Mouse (Mus musculus): ENCODE data around the gene Ppp1r21. TPM values are rescaled to one million over a fixed set of nuclear protein-coding genes. Genes with fewer than 3 reads are reported as not detected.

Ppp1r21 gene
- polyA plus RNA-seq, 1 experiment from 2014 or later, result 33.1 TPM

GRCm38 (mm10) chr17:88598570-88599368, 68.9 kb downstream of the Ppp1r21 start:
- WGBS, result 15% methylated on average over 14 of the region's 14 CpGs
- H3K27ac ChIP-seq (ENCODE audit: low read length), result peak overlapping the region; percentile 36; the same call in 1 of the 2 replicates
- H3K36me3 ChIP-seq (ENCODE audit: insufficient read depth, low read length), result 0 out of 2 replicates have a peak, but pooled peaks cover 1% of the 10 kb centered on the region
- H3K4me2 ChIP-seq (replicated peaks; ENCODE audit: low read depth, low read length), result peak overlapping the region; percentile 83
- H3K9me3 ChIP-seq (ENCODE audit: low read length), result no peaks in the 10 kb centered on the region
- no peak for ATAC-seq (ENCODE audit: low FRiP score, low TSS enrichment)
- H3K9ac ChIP-seq (replicated peaks; ENCODE audit: low read length), result peak overlapping the region; percentile 36
- peak overlapping the region; percentile 72 for H3K4me3 ChIP-seq (ENCODE audit: low read length)
- no peaks in the 10 kb centered on the region for H3K27me3 ChIP-seq (ENCODE audit: insufficient read depth, low read length)
- H3K4me1 ChIP-seq (ENCODE audit: insufficient read depth, low read length), result peaks cover 24% of the 10 kb centered on the region

GRCm38 (mm10) chr17:88600492-88601026, 70.6 kb downstream of the Ppp1r21 start:
- H3K4me3 ChIP-seq (ENCODE audit: low read length), result no peak overlapping the region
- H3K9ac ChIP-seq (replicated peaks; ENCODE audit: low read length), result no peak overlapping the region
- no peak overlapping the region for H3K4me2 ChIP-seq (replicated peaks; ENCODE audit: low read depth, low read length)
- no peaks in the 10 kb centered on the region for H3K9me3 ChIP-seq (ENCODE audit: low read length)
- ATAC-seq (ENCODE audit: low FRiP score, low TSS enrichment), result no peak
- no peak overlapping the region for H3K27ac ChIP-seq (ENCODE audit: low read length)
- peaks cover 24% of the 10 kb centered on the region for H3K4me1 ChIP-seq (ENCODE audit: insufficient read depth, low read length)
- no peaks in the 10 kb centered on the region for H3K27me3 ChIP-seq (ENCODE audit: insufficient read depth, low read length)
- H3K36me3 ChIP-seq (ENCODE audit: insufficient read depth, low read length), result 0 out of 2 replicates have a peak, but pooled peaks cover 4% of the 10 kb centered on the region
- 69% methylated on average over 8 of the region's 8 CpGs for WGBS

GRCm38 (mm10) chr17:88603943-88604342, 74.0 kb downstream of the Ppp1r21 start:
- Histone ChIP-seq H3K27ac (ENCODE audit: low read length) (no peak overlapping the region), H3K4me2 (replicated peaks; ENCODE audit: low read depth, low read length) (no peak overlapping the region), H3K4me1 (ENCODE audit: insufficient read depth, low read length) (peaks cover 10% of the 10 kb centered on the region), H3K9me3 (ENCODE audit: low read length) (no peaks in the 10 kb centered on the region), H3K36me3 (ENCODE audit: insufficient read depth, low read length) (0 out of 2 replicates have a peak, but pooled peaks cover 4% of the 10 kb centered on the region), H3K4me3 (ENCODE audit: low read length) (no peak overlapping the region), H3K9ac (replicated peaks; ENCODE audit: low read length) (no peak overlapping the region), H3K27me3 (ENCODE audit: insufficient read depth, low read length) (no peaks in the 10 kb centered on the region)
- ATAC-seq (ENCODE audit: low FRiP score, low TSS enrichment), result no peak
- WGBS, result 88% methylated on average over 11 of the region's 11 CpGs

- 60% methylated on average over 2 of the region's 2 CpGs for WGBS
- Histone ChIP-seq H3K9me3 (ENCODE audit: low read length) (no peaks in the 10 kb centered on the region), H3K4me1 (ENCODE audit: insufficient read depth, low read length) (no peaks in the 10 kb centered on the region), H3K36me3 (ENCODE audit: insufficient read depth, low read length) (0 out of 2 replicates have a peak, but pooled peaks cover 4% of the 10 kb centered on the region), H3K27me3 (ENCODE audit: insufficient read depth, low read length) (no peaks in the 10 kb centered on the region), H3K9ac (replicated peaks; ENCODE audit: low read length) (no peak overlapping the region), H3K27ac (ENCODE audit: low read length) (no peak overlapping the region), H3K4me3 (ENCODE audit: low read length) (no peak overlapping the region), H3K4me2 (replicated peaks; ENCODE audit: low read depth, low read length) (no peak overlapping the region)
- no peak for ATAC-seq (ENCODE audit: low FRiP score, low TSS enrichment)
These were observed 76.1 kb downstream of the Ppp1r21 start for GRCm38 (mm10) chr17:88606056-88606455.

- WGBS, result 75% methylated on average over 15 of the region's 15 CpGs
- ATAC-seq (ENCODE audit: low FRiP score, low TSS enrichment), result no peak
- Histone ChIP-seq H3K27me3 (ENCODE audit: insufficient read depth, low read length) (no peaks in the 10 kb centered on the region), H3K4me3 (ENCODE audit: low read length) (no peak overlapping the region), H3K36me3 (ENCODE audit: insufficient read depth, low read length) (no peaks in the 10 kb centered on the region), H3K9ac (replicated peaks; ENCODE audit: low read length) (no peak overlapping the region), H3K27ac (ENCODE audit: low read length) (no peak overlapping the region), H3K4me2 (replicated peaks; ENCODE audit: low read depth, low read length) (no peak overlapping the region), H3K9me3 (ENCODE audit: low read length) (no peaks in the 10 kb centered on the region), H3K4me1 (ENCODE audit: insufficient read depth, low read length) (no peaks in the 10 kb centered on the region)
These were observed 79.4 kb downstream of the Ppp1r21 start for GRCm38 (mm10) chr17:88609361-88609760.

GRCm38 (mm10) chr17:88611057-88611456, 81.1 kb downstream of the Ppp1r21 start:
- H3K36me3 ChIP-seq (ENCODE audit: insufficient read depth, low read length), result no peaks in the 10 kb centered on the region
- no peak overlapping the region for H3K4me2 ChIP-seq (replicated peaks; ENCODE audit: low read depth, low read length)
- H3K9me3 ChIP-seq (ENCODE audit: low read length), result no peaks in the 10 kb centered on the region
- no peak overlapping the region for H3K27ac ChIP-seq (ENCODE audit: low read length)
- 41% methylated on average over 2 of the region's 2 CpGs for WGBS
- H3K27me3 ChIP-seq (ENCODE audit: insufficient read depth, low read length), result no peaks in the 10 kb centered on the region
- no peak overlapping the region for H3K9ac ChIP-seq (replicated peaks; ENCODE audit: low read length)
- ATAC-seq (ENCODE audit: low FRiP score, low TSS enrichment), result no peak
- no peaks in the 10 kb centered on the region for H3K4me1 ChIP-seq (ENCODE audit: insufficient read depth, low read length)
- H3K4me3 ChIP-seq (ENCODE audit: low read length), result no peak overlapping the region

- 77% methylated on average over 6 of the region's 6 CpGs for WGBS
- ATAC-seq (ENCODE audit: low FRiP score, low TSS enrichment), result 0 out of 2 replicates have a peak, but pooled peaks have one; percentile 15
These were observed 83.3 kb downstream of the Ppp1r21 start for GRCm38 (mm10) chr17:88613172-88613571.

GRCm38 (mm10) chr17:88613721-88614120, 83.8 kb downstream of the Ppp1r21 start:
- WGBS, result 82% methylated on average over 3 of the region's 3 CpGs
- H3K9ac ChIP-seq (replicated peaks; ENCODE audit: low read length), result no peak overlapping the region
- no peaks in the 10 kb centered on the region for H3K4me1 ChIP-seq (ENCODE audit: insufficient read depth, low read length)
- H3K27ac ChIP-seq (ENCODE audit: low read length), result no peak overlapping the region
- no peak for ATAC-seq (ENCODE audit: low FRiP score, low TSS enrichment)
- no peaks in the 10 kb centered on the region for H3K9me3 ChIP-seq (ENCODE audit: low read length)
- H3K4me2 ChIP-seq (replicated peaks; ENCODE audit: low read depth, low read length), result no peak overlapping the region
- H3K27me3 ChIP-seq (ENCODE audit: insufficient read depth, low read length), result no peaks in the 10 kb centered on the region
- no peaks in the 10 kb centered on the region for H3K36me3 ChIP-seq (ENCODE audit: insufficient read depth, low read length)
- H3K4me3 ChIP-seq (ENCODE audit: low read length), result no peak overlapping the region

More at GRCm38 (mm10) chr17:88613172-88613571, 83.3 kb downstream of the Ppp1r21 start:
- no peak overlapping the region for H3K4me3 ChIP-seq (ENCODE audit: low read length)
- H3K36me3 ChIP-seq (ENCODE audit: insufficient read depth, low read length), result no peaks in the 10 kb centered on the region
- no peak overlapping the region for H3K4me2 ChIP-seq (replicated peaks; ENCODE audit: low read depth, low read length)
- H3K4me1 ChIP-seq (ENCODE audit: insufficient read depth, low read length), result no peaks in the 10 kb centered on the region
- no peaks in the 10 kb centered on the region for H3K9me3 ChIP-seq (ENCODE audit: low read length)
- no peak overlapping the region for H3K27ac ChIP-seq (ENCODE audit: low read length)
- no peak overlapping the region for H3K9ac ChIP-seq (replicated peaks; ENCODE audit: low read length)
- no peaks in the 10 kb centered on the region for H3K27me3 ChIP-seq (ENCODE audit: insufficient read depth, low read length)

GRCm38 (mm10) chr17:88614234-88614633, 84.3 kb downstream of the Ppp1r21 start:
- Histone ChIP-seq H3K4me3 (ENCODE audit: low read length) (no peak overlapping the region), H3K27ac (ENCODE audit: low read length) (no peak overlapping the region), H3K9me3 (ENCODE audit: low read length) (no peaks in the 10 kb centered on the region), H3K36me3 (ENCODE audit: insufficient read depth, low read length) (no peaks in the 10 kb centered on the region), H3K9ac (replicated peaks; ENCODE audit: low read length) (no peak overlapping the region), H3K27me3 (ENCODE audit: insufficient read depth, low read length) (no peaks in the 10 kb centered on the region), H3K4me1 (ENCODE audit: insufficient read depth, low read length) (no peaks in the 10 kb centered on the region), H3K4me2 (replicated peaks; ENCODE audit: low read depth, low read length) (no peak overlapping the region)
- 68% methylated on average over 3 of the region's 3 CpGs for WGBS
- no peak for ATAC-seq (ENCODE audit: low FRiP score, low TSS enrichment)

- ATAC-seq (ENCODE audit: low FRiP score, low TSS enrichment), result no peak
- Histone ChIP-seq H3K27me3 (ENCODE audit: insufficient read depth, low read length) (no peaks in the 10 kb centered on the region), H3K4me3 (ENCODE audit: low read length) (no peak overlapping the region), H3K4me2 (replicated peaks; ENCODE audit: low read depth, low read length) (no peak overlapping the region), H3K36me3 (ENCODE audit: insufficient read depth, low read length) (no peaks in the 10 kb centered on the region), H3K4me1 (ENCODE audit: insufficient read depth, low read length) (no peaks in the 10 kb centered on the region), H3K9ac (replicated peaks; ENCODE audit: low read length) (no peak overlapping the region), H3K9me3 (ENCODE audit: low read length) (no peaks in the 10 kb centered on the region), H3K27ac (ENCODE audit: low read length) (no peak overlapping the region)
- WGBS, result 93% methylated on average over 1 of the region's 1 CpGs
These were observed 84.8 kb downstream of the Ppp1r21 start for GRCm38 (mm10) chr17:88614733-88615132.

Measured in kidney, embryonic 16.5 days (tissue).